Mouse (Mus musculus) olfactory bulb, adult 2 months (tissue): ENCODE measurements around the gene Nxnl2.

Source experiments
- CTCF ChIP-seq: fragments of 200-500 bp; IDR thresholded peaks from 2 replicates; pipeline ENCODE4 v1.5.1; 2012; ENCODE audit warnings: low read depth, mild to moderate bottlenecking, low read length, moderate library complexity; ENCODE audit not compliant: insufficient read depth
- POLR2A ChIP-seq: fragments of 200-500 bp; IDR thresholded peaks from 2 replicates; pipeline ENCODE4 v1.6.1; 2012; ENCODE audit warnings: mild to moderate bottlenecking, low read depth, low read length, moderate library complexity; ENCODE audit not compliant: insufficient read depth

DNA sequence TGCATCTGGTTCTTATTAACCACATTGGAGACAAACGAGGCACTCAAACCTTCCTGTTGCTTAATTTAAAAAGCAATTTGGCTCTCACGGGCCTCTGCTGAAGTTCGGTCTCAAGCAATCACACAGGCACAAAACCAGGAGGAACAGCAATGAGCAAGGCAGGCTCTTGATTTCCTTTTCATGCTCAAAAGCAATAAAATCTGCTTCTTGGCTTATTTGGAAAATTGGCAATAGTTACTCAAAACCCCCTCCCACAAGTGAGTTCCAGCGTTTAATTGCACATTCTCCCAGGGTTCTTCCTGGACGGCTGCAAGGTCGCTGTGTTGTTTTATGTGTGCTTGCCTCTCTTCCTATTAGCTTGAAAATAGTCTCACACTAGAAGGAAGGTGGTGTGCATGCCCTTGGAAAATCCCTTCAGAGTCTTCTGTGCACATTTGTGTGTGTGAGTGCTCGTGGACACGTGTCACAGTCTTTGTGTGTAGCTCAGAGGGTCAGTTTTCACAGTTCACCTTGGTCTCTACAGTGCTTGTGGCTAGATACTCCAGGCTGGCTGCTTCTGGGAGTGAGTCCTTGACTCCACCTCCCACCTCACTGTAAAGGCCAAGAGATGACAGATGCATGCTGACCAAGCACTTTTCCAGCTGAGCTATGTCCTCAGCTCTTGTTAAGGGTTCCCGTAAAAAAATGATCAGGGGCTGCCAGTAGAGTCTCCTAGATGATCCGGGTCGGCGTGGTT, 50.8 kb downstream of the Nxnl2 start:
- TF ChIP-seq CTCF (no peak), POLR2A (no peak)
